Mouse (Mus musculus) embryonic fibroblast, embryonic 13.5 days (primary cell): ENCODE measurements around the gene Calcoco2.

Experiments used
- CTCF ChIP-seq: IDR thresholded peaks from 2 replicates; pipeline ENCODE4 v1.5.1; 2011; ENCODE audit warnings: mild to moderate bottlenecking, control low read depth, low read length, moderate library complexity, borderline replicate concordance; ENCODE audit not compliant: insufficient read depth
- POLR2A ChIP-seq: IDR thresholded peaks from 2 replicates; pipeline ENCODE4 v1.6.1; 2011; ENCODE audit warnings: low read depth, mild to moderate bottlenecking, control low read depth, low read length, moderate library complexity

GRCm38 (mm10) chr11:96091073-96091472 lies 20.7 kb downstream of the Calcoco2 start:
- TF ChIP-seq CTCF (no peak), POLR2A (no peak)
